Comparison of ENCODE assay signal across 27 mouse cellular contexts in the genomic region with DNA sequence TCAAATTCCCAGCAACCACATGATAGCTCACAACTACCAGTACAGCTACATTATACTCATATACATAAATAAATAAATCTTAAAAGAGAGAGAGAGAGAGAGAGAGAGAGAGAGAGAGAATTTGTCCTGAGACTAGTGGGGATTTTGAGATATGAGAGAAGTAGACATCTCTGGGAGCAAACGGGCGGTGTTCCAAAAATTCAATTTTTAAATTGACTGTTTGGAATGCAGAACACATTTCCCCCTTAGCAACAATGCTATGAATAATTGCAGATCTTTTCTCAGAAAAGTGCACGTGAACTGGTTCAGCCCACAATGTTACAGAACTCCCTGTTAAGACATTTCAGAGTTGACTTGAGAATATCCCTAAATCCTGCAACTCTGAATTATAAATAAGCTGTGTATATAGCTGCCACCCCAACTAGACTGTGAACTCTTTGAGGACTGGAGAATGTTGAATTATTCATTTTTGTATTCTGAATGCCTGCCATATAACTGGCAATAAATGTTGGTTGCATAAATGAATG. TPM values are rescaled to one million over a fixed set of nuclear protein-coding genes. Genes with fewer than 3 reads are reported as not detected.
DNase-seq lines count a peak whose midpoint lies in the region; ATAC-seq and TF ChIP-seq lines count a peak whose summit lies in the region.
"Had no signal": no experiment of that assay in that cellular context is flagged by ENCODE, and none has a peak within 500 bp of the region (broad histone marks: within the 10 kb centered on the region; RNA-seq: fewer than 3 reads in every experiment).

No protein-coding gene starts in this region.

- WGBS in forebrain, postnatal 0 days = 52% methylated on average over 3 of the region's 3 CpGs
- WGBS in forebrain, embryonic 14.5 days = 75% methylated on average over 3 of the region's 3 CpGs
- 53% methylated on average over 3 of the region's 3 CpGs for WGBS in lung, embryonic 14.5 days
- WGBS in midbrain, postnatal 0 days = 50% methylated on average over 3 of the region's 3 CpGs
- WGBS in midbrain, embryonic 11.5 days = 87% methylated on average over 3 of the region's 3 CpGs

- H3K4me3 ChIP-seq in forebrain, postnatal 0 days (ENCODE audit: low read depth, low read length) = no peak overlapping the region
- H3K4me3 ChIP-seq in forebrain, embryonic 14.5 days (ENCODE audit: low read depth, low read length) = no peak overlapping the region
- no peak overlapping the region for H3K4me3 ChIP-seq in lung, embryonic 14.5 days (ENCODE audit: low read depth, low read length)
- no peak overlapping the region for H3K4me3 ChIP-seq in midbrain, postnatal 0 days (ENCODE audit: low read depth, low read length)
- no peak overlapping the region for H3K4me3 ChIP-seq in midbrain, embryonic 11.5 days (ENCODE audit: low read depth, low read length)
- H3K4me3 ChIP-seq: embryonic facial prominence, embryonic 15.5 days; forebrain, embryonic 12.5 days; heart, embryonic 13.5 days; hindbrain, embryonic 15.5 days; kidney, embryonic 15.5 days had no signal

- no peak; the same call in 1 of the 2 replicates for ATAC-seq in forebrain, postnatal 0 days
- no peak for ATAC-seq in forebrain, embryonic 14.5 days
- no peak for ATAC-seq in lung, embryonic 14.5 days (ENCODE audit: insufficient read depth)
- no peak for ATAC-seq in midbrain, postnatal 0 days (ENCODE audit: low FRiP score)
- ATAC-seq in midbrain, embryonic 11.5 days (ENCODE audit: low FRiP score) = no peak

- no peak overlapping the region for H3K9ac ChIP-seq in forebrain, postnatal 0 days
- no peak overlapping the region for H3K9ac ChIP-seq in forebrain, embryonic 14.5 days (ENCODE audit: low read length)
- no peak overlapping the region for H3K9ac ChIP-seq in lung, embryonic 14.5 days
- no peak overlapping the region for H3K9ac ChIP-seq in midbrain, postnatal 0 days (replicated peaks; ENCODE audit: low read length, poor library complexity, severe bottlenecking)
- H3K9ac ChIP-seq in midbrain, embryonic 11.5 days (ENCODE audit: low read length) = no peak overlapping the region
- H3K9ac ChIP-seq: embryonic facial prominence, embryonic 15.5 days; forebrain, embryonic 12.5 days; heart, embryonic 13.5 days; hindbrain, embryonic 15.5 days; kidney, embryonic 15.5 days; liver, embryonic 14.5 days had no signal

- H3K27ac ChIP-seq in forebrain, postnatal 0 days (ENCODE audit: low read depth, low read length) = no peak overlapping the region
- H3K27ac ChIP-seq in forebrain, embryonic 14.5 days (ENCODE audit: low read depth, low read length) = no peak overlapping the region
- H3K27ac ChIP-seq in lung, embryonic 14.5 days (ENCODE audit: low read depth) = no peak overlapping the region
- H3K27ac ChIP-seq in midbrain, postnatal 0 days (ENCODE audit: low read depth, low read length) = no peak overlapping the region
- H3K27ac ChIP-seq in midbrain, embryonic 11.5 days (ENCODE audit: low read depth, low read length) = no peak overlapping the region
- H3K27ac ChIP-seq: embryonic facial prominence, embryonic 15.5 days; forebrain, embryonic 12.5 days; heart, embryonic 13.5 days; hindbrain, embryonic 15.5 days; kidney, embryonic 15.5 days; liver, embryonic 14.5 days; stomach, postnatal 0 days had no signal

- no peaks in the 10 kb centered on the region for H3K36me3 ChIP-seq in forebrain, postnatal 0 days (ENCODE audit: insufficient read depth)
- no peaks in the 10 kb centered on the region for H3K36me3 ChIP-seq in forebrain, embryonic 14.5 days (ENCODE audit: control insufficient read depth, insufficient read depth, low read length)
- no peaks in the 10 kb centered on the region for H3K36me3 ChIP-seq in lung, embryonic 14.5 days (ENCODE audit: insufficient read depth)
- H3K36me3 ChIP-seq in midbrain, postnatal 0 days (ENCODE audit: insufficient read depth, low read length) = no peaks in the 10 kb centered on the region
- no peaks in the 10 kb centered on the region for H3K36me3 ChIP-seq in midbrain, embryonic 11.5 days (ENCODE audit: control insufficient read depth, insufficient read depth, low read length)
- H3K36me3 ChIP-seq: embryonic facial prominence, embryonic 15.5 days; forebrain, embryonic 12.5 days; heart, embryonic 13.5 days; hindbrain, embryonic 15.5 days; kidney, embryonic 15.5 days had no signal

- H3K4me2 ChIP-seq in forebrain, postnatal 0 days (ENCODE audit: low read depth) = no peak overlapping the region
- no peak overlapping the region for H3K4me2 ChIP-seq in forebrain, embryonic 14.5 days (ENCODE audit: low read length)
- no peak overlapping the region for H3K4me2 ChIP-seq in lung, embryonic 14.5 days
- no peak overlapping the region for H3K4me2 ChIP-seq in midbrain, postnatal 0 days (ENCODE audit: low read depth, low read length, poor library complexity, severe bottlenecking)
- H3K4me2 ChIP-seq in midbrain, embryonic 11.5 days = no peak overlapping the region
- H3K4me2 ChIP-seq: embryonic facial prominence, embryonic 15.5 days; forebrain, embryonic 12.5 days; heart, embryonic 13.5 days; hindbrain, embryonic 15.5 days; kidney, embryonic 15.5 days had no signal

- H3K27me3 ChIP-seq in forebrain, postnatal 0 days (ENCODE audit: insufficient read depth, low read length) = no peaks in the 10 kb centered on the region
- no peaks in the 10 kb centered on the region for H3K27me3 ChIP-seq in forebrain, embryonic 14.5 days (replicated peaks; ENCODE audit: control insufficient read depth, insufficient read depth, low read length)
- H3K27me3 ChIP-seq in lung, embryonic 14.5 days (ENCODE audit: insufficient read depth, low read length) = no peaks in the 10 kb centered on the region
- no peaks in the 10 kb centered on the region for H3K27me3 ChIP-seq in midbrain, postnatal 0 days (ENCODE audit: insufficient read depth, low read length)
- no peaks in the 10 kb centered on the region for H3K27me3 ChIP-seq in midbrain, embryonic 11.5 days (ENCODE audit: control insufficient read depth, insufficient read depth, low read length)
- H3K27me3 ChIP-seq: embryonic facial prominence, embryonic 15.5 days; forebrain, embryonic 12.5 days; heart, embryonic 13.5 days; hindbrain, embryonic 15.5 days; kidney, embryonic 15.5 days had no signal

- H3K9me3 ChIP-seq in forebrain, postnatal 0 days (ENCODE audit: low read length) = no peaks in the 10 kb centered on the region
- no peaks in the 10 kb centered on the region for H3K9me3 ChIP-seq in forebrain, embryonic 14.5 days (replicated peaks; ENCODE audit: control insufficient read depth, low read length)
- H3K9me3 ChIP-seq in lung, embryonic 14.5 days (ENCODE audit: low read depth, low read length) = no peaks in the 10 kb centered on the region
- H3K9me3 ChIP-seq in midbrain, postnatal 0 days (ENCODE audit: low read length) = no peaks in the 10 kb centered on the region
- no peaks in the 10 kb centered on the region; the same call in 1 of the 2 replicates for H3K9me3 ChIP-seq in midbrain, embryonic 11.5 days (ENCODE audit: control insufficient read depth, low read length)
- H3K9me3 ChIP-seq: embryonic facial prominence, embryonic 15.5 days; forebrain, embryonic 12.5 days; heart, embryonic 13.5 days; hindbrain, embryonic 15.5 days; kidney, embryonic 15.5 days had no signal

- peak; percentile 34 for DNase-seq in forebrain, postnatal 0 days
- DNase-seq in forebrain, embryonic 14.5 days (ENCODE audit: low spot score) = no peak
- DNase-seq in lung, embryonic 14.5 days = peak; percentile 75
- DNase-seq in lung, adult 18-20 months = no peak
- DNase-seq in midbrain, postnatal 0 days (ENCODE audit: low spot score) = peak; percentile 35
- DNase-seq in midbrain, embryonic 11.5 days (ENCODE audit: low spot score, missing footprints) = no peak
- DNase-seq in kidney, postnatal 10 days = no peak
- DNase-seq: adrenal gland, postnatal 14 days; cerebellum, adult 18-20 months; cerebellum, postnatal 10 days; gastrocnemius, postnatal 10 days; heart, postnatal 10 days; kidney, adult 18-20 months; kidney, postnatal 36 days; layer of hippocampus, postnatal 36 days; liver; lung, postnatal 10 days; spleen, adult 18-20 months; thymus, adult 2 months; thymus, postnatal 36 days had no signal

- no peaks in the 10 kb centered on the region; the same call in 1 of the 2 replicates for H3K4me1 ChIP-seq in forebrain, postnatal 0 days (ENCODE audit: insufficient read depth)
- no peaks in the 10 kb centered on the region for H3K4me1 ChIP-seq in forebrain, embryonic 14.5 days (ENCODE audit: control insufficient read depth, insufficient read depth, low read length)
- H3K4me1 ChIP-seq in lung, embryonic 14.5 days (ENCODE audit: insufficient read depth) = 0 out of 2 replicates have a peak, but pooled peaks cover 4% of the 10 kb centered on the region
- no peaks in the 10 kb centered on the region for H3K4me1 ChIP-seq in midbrain, postnatal 0 days (ENCODE audit: insufficient read depth, low read length)
- no peaks in the 10 kb centered on the region for H3K4me1 ChIP-seq in midbrain, embryonic 11.5 days (ENCODE audit: control insufficient read depth, insufficient read depth, low read length)
- H3K4me1 ChIP-seq: embryonic facial prominence, embryonic 15.5 days; heart, embryonic 13.5 days; hindbrain, embryonic 15.5 days; kidney, embryonic 15.5 days had no signal

- no peak for TF ChIP-seq CTCF in forebrain, postnatal 0 days (IDR thresholded peaks at IDR 0.05; ENCODE audit: low read depth)
- TF ChIP-seq CTCF in lung, embryonic 14.5 days (IDR thresholded peaks at IDR 0.05; ENCODE audit: low read depth) = no peak
- TF ChIP-seq CTCF in midbrain, postnatal 0 days (IDR thresholded peaks at IDR 0.05) = no peak

RNA-seq across cellular contexts. Expression of a gene that starts 8.8 kb away (rescaled TPM):
- total RNA-seq in forebrain, postnatal 0 days (2014; rRNA removed) = 27.0 and 33.9 TPM in 2 replicates
- 3.6 and 4.9 TPM in 2 replicates for polyA plus RNA-seq in forebrain, postnatal 0 days (2015; fragmentation: Nextera tagmentation; extraction: Ambion mirVana)
- 6.1 and 8.4 TPM in 2 replicates for polyA plus RNA-seq in forebrain, embryonic 14.5 days (2014; fragmentation: Nextera tagmentation; extraction: Ambion mirVana)
- 7.4 and 8.4 TPM in 2 replicates for polyA plus RNA-seq in lung, embryonic 14.5 days (2014; fragmentation: Nextera tagmentation; extraction: Ambion mirVana)
- total RNA-seq in midbrain, postnatal 0 days (2014; rRNA removed) = 38.5 and 42.0 TPM in 2 replicates
- polyA plus RNA-seq in midbrain, postnatal 0 days (2015; fragmentation: Nextera tagmentation; extraction: Ambion mirVana) = 3.3 and 4.1 TPM in 2 replicates
- 5.6 and 6.0 TPM in 2 replicates for polyA plus RNA-seq in midbrain, embryonic 11.5 days (2014; fragmentation: Nextera tagmentation; extraction: Ambion mirVana)

RNA-seq across cellular contexts. Expression of a gene that starts 30.4 kb away (rescaled TPM):
- total RNA-seq in forebrain, postnatal 0 days (2014; rRNA removed) = 49.3 and 50.9 TPM in 2 replicates
- polyA plus RNA-seq in forebrain, postnatal 0 days (2015; fragmentation: Nextera tagmentation; extraction: Ambion mirVana) = 27.2 and 29.3 TPM in 2 replicates
- 20.4 and 23.7 TPM in 2 replicates for polyA plus RNA-seq in forebrain, embryonic 14.5 days (2014; fragmentation: Nextera tagmentation; extraction: Ambion mirVana)
- 22.3 and 22.4 TPM in 2 replicates for polyA plus RNA-seq in lung, embryonic 14.5 days (2014; fragmentation: Nextera tagmentation; extraction: Ambion mirVana)
- total RNA-seq in midbrain, postnatal 0 days (2014; rRNA removed) = 50.7 and 58.1 TPM in 2 replicates
- 32.5 and 33.5 TPM in 2 replicates for polyA plus RNA-seq in midbrain, postnatal 0 days (2015; fragmentation: Nextera tagmentation; extraction: Ambion mirVana)
- 14.3 and 15.9 TPM in 2 replicates for polyA plus RNA-seq in midbrain, embryonic 11.5 days (2014; fragmentation: Nextera tagmentation; extraction: Ambion mirVana)

Comparison
In these comparisons a context has a peak if more than half of its experiments do, and no peak if none do; other contexts are left out.
1. DNase-seq: peak in forebrain, postnatal 0 days (single experiment), lung, embryonic 14.5 days (single experiment) and midbrain, postnatal 0 days (single experiment); none in forebrain, embryonic 14.5 days (single experiment), lung, adult 18-20 months (0 of 2), midbrain, embryonic 11.5 days (single experiment) and kidney, postnatal 10 days (single experiment).